Mouse (Mus musculus): ENCODE results near the gene Kcnh5. TPM values are rescaled to one million over a fixed set of nuclear protein-coding genes. Genes with fewer than 3 reads are reported as not detected.

The Kcnh5 gene
- polyA plus RNA-seq, 1 experiment from 2014 or later: not detected

Other genes starting within 250 kb of the Kcnh5 start
- gene Rhoj, start 131.0 kb upstream of the Kcnh5 start, polyA plus RNA-seq (2016; fragmentation: Nextera tagmentation; extraction: Ambion mirVana): 8.5 and 9.3 TPM in 2 replicates
- not detected in 2 replicates for gene Gphb5, start 239.4 kb upstream of the Kcnh5 start, polyA plus RNA-seq (2016; fragmentation: Nextera tagmentation; extraction: Ambion mirVana)

All from liver, embryonic 12.5 days (tissue).